Comparison of ENCODE assay signal across 8 mouse cellular contexts in the genomic region with DNA sequence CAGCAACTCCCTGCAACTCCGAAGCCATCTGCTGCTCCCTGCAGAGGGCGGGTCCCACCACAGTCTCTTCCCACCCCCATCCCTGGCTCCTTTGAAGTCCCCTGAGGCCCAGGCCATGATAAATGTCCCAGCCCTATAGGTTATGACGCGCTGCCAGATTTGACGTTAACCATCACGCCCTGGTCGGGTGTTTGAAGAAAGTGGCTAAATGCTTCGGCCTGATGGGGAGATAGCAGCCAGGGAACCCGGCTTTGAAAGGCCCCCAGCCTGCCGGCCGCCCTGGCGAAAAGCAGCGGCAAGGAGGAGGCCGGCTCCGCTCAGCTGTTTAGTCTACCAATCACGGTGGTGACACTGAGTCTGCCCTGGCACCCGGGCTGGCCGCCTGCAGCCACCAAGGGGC.
A peak's percentile ranks its signal among the peaks of the same experiment; 100 is the strongest.
DNase-seq lines count a peak whose midpoint lies in the region; ATAC-seq and TF ChIP-seq lines count a peak whose summit lies in the region.

No protein-coding gene starts in this region.

- H3K36me3 ChIP-seq in liver, embryonic 11.5 days (ENCODE audit: control insufficient read depth, insufficient read depth, low read length), result no peaks in the 10 kb centered on the region
- no peaks in the 10 kb centered on the region for H3K36me3 ChIP-seq in liver, postnatal 0 days (replicated peaks; ENCODE audit: insufficient read depth, low read length)
- H3K36me3 ChIP-seq in embryonic facial prominence, embryonic 12.5 days, result no peaks in the 10 kb centered on the region
- no peaks in the 10 kb centered on the region for H3K36me3 ChIP-seq in intestine, embryonic 14.5 days (ENCODE audit: control insufficient read depth, insufficient read depth, low read length)
- H3K36me3 ChIP-seq in neural tube, embryonic 14.5 days (ENCODE audit: control insufficient read depth, insufficient read depth, low read length), result no peaks in the 10 kb centered on the region

- no peak overlapping the region for H3K27ac ChIP-seq in liver, embryonic 11.5 days (ENCODE audit: low read depth, low read length)
- H3K27ac ChIP-seq in liver, postnatal 0 days (ENCODE audit: low read depth), result no peak overlapping the region
- H3K27ac ChIP-seq in embryonic facial prominence, embryonic 12.5 days, result no peak overlapping the region
- peak overlapping the region; percentile 79 for H3K27ac ChIP-seq in intestine, embryonic 14.5 days (ENCODE audit: low read depth)
- H3K27ac ChIP-seq in neural tube, embryonic 14.5 days (ENCODE audit: low read depth, low read length), result no peak overlapping the region

- ATAC-seq in liver, embryonic 11.5 days (replicated peaks; ENCODE audit: low FRiP score), result no peak
- ATAC-seq in liver, postnatal 0 days, result no peak
- no peak for ATAC-seq in embryonic facial prominence, embryonic 12.5 days (ENCODE audit: insufficient number of reproducible peaks, insufficient read depth, low FRiP score, low TSS enrichment)
- peak; percentile 80 for ATAC-seq in intestine, embryonic 14.5 days (replicated peaks; ENCODE audit: low FRiP score, low TSS enrichment, low read depth)
- no peak for ATAC-seq in neural tube, embryonic 14.5 days (ENCODE audit: low read depth)

- 9% methylated on average over 18 of the region's 18 CpGs for WGBS in liver, embryonic 11.5 days
- WGBS in liver, postnatal 0 days (ENCODE audit: insufficient replicate concordance), result 19% methylated on average over 18 of the region's 18 CpGs
- 8% methylated on average over 18 of the region's 18 CpGs for WGBS in embryonic facial prominence, embryonic 12.5 days
- WGBS in intestine, embryonic 14.5 days, result 2% methylated on average over 18 of the region's 18 CpGs
- WGBS in neural tube, embryonic 14.5 days, result 4% methylated on average over 18 of the region's 18 CpGs

- H3K4me1 ChIP-seq in liver, embryonic 11.5 days (replicated peaks; ENCODE audit: control insufficient read depth, insufficient read depth, low read length), result peaks cover 9% of the 10 kb centered on the region; the same call in 1 of the 2 replicates
- peaks cover 2% of the 10 kb centered on the region; the same call in 1 of the 2 replicates for H3K4me1 ChIP-seq in liver, postnatal 0 days (ENCODE audit: insufficient read depth)
- H3K4me1 ChIP-seq in embryonic facial prominence, embryonic 12.5 days, result 0 out of 2 replicates have a peak, but pooled peaks cover under 1% of the 10 kb centered on the region
- H3K4me1 ChIP-seq in intestine, embryonic 14.5 days (replicated peaks; ENCODE audit: control insufficient read depth, insufficient read depth, low read length), result peaks cover 23% of the 10 kb centered on the region; the same call in 1 of the 2 replicates
- H3K4me1 ChIP-seq in neural tube, embryonic 14.5 days (ENCODE audit: control insufficient read depth, insufficient read depth, low read length), result peaks cover 3% of the 10 kb centered on the region; the same call in 1 of the 2 replicates

- no peak for DNase-seq in liver, embryonic 11.5 days (ENCODE audit: low spot score)
- no peak for DNase-seq in liver, postnatal 0 days
- DNase-seq in intestine, embryonic 14.5 days (ENCODE audit: low spot score), result peak; percentile 85
- no peak for DNase-seq in right cerebral cortex, postnatal 36 days (ENCODE audit: low spot score in 2 of 2)
- DNase-seq in gastrocnemius, postnatal 10 days, result no peak
- no peak for DNase-seq in layer of hippocampus, postnatal 36 days

- no peak for TF ChIP-seq CTCF in liver, postnatal 0 days (IDR thresholded peaks at IDR 0.05; ENCODE audit: low read depth)

- H3K27me3 ChIP-seq in liver, embryonic 11.5 days (replicated peaks; ENCODE audit: control insufficient read depth, insufficient read depth, low read length), result peaks cover 16% of the 10 kb centered on the region
- 0 out of 2 replicates have a peak, but pooled peaks cover 2% of the 10 kb centered on the region for H3K27me3 ChIP-seq in liver, postnatal 0 days (ENCODE audit: insufficient read depth, low read length)
- H3K27me3 ChIP-seq in embryonic facial prominence, embryonic 12.5 days, result peaks cover 11% of the 10 kb centered on the region
- no peaks in the 10 kb centered on the region for H3K27me3 ChIP-seq in intestine, embryonic 14.5 days (replicated peaks; ENCODE audit: control insufficient read depth, insufficient read depth, low read length)
- H3K27me3 ChIP-seq in neural tube, embryonic 14.5 days (ENCODE audit: control insufficient read depth, insufficient read depth, low read length), result no peaks in the 10 kb centered on the region

- no peak for TF ChIP-seq EP300 in liver, postnatal 0 days (IDR thresholded peaks at IDR 0.05; ENCODE audit: low read depth)

- no peaks in the 10 kb centered on the region for H3K9me3 ChIP-seq in liver, embryonic 11.5 days (ENCODE audit: control insufficient read depth, low read length)
- no peaks in the 10 kb centered on the region for H3K9me3 ChIP-seq in liver, postnatal 0 days (ENCODE audit: low read length)
- no peaks in the 10 kb centered on the region for H3K9me3 ChIP-seq in embryonic facial prominence, embryonic 12.5 days
- H3K9me3 ChIP-seq in intestine, embryonic 14.5 days (ENCODE audit: control insufficient read depth, low read length), result no peaks in the 10 kb centered on the region
- H3K9me3 ChIP-seq in neural tube, embryonic 14.5 days (ENCODE audit: control insufficient read depth, low read length), result no peaks in the 10 kb centered on the region

- no peak overlapping the region for H3K4me3 ChIP-seq in liver, embryonic 11.5 days (ENCODE audit: low read depth, low read length)
- no peak overlapping the region for H3K4me3 ChIP-seq in liver, postnatal 0 days (ENCODE audit: low read depth, low read length)
- H3K4me3 ChIP-seq in embryonic facial prominence, embryonic 12.5 days, result no peak overlapping the region
- no peak overlapping the region; the same call in 1 of the 2 replicates for H3K4me3 ChIP-seq in intestine, embryonic 14.5 days (ENCODE audit: low read depth, low read length)
- no peak overlapping the region for H3K4me3 ChIP-seq in neural tube, embryonic 14.5 days (ENCODE audit: low read depth, low read length)

- no peak overlapping the region for H3K9ac ChIP-seq in liver, embryonic 11.5 days (ENCODE audit: low read depth, low read length)
- H3K9ac ChIP-seq in liver, postnatal 0 days (replicated peaks), result no peak overlapping the region
- no peak overlapping the region for H3K9ac ChIP-seq in embryonic facial prominence, embryonic 12.5 days
- peak overlapping the region; percentile 29; the same call in 1 of the 2 replicates for H3K9ac ChIP-seq in intestine, embryonic 14.5 days (ENCODE audit: low read length)
- H3K9ac ChIP-seq in neural tube, embryonic 14.5 days (replicated peaks; ENCODE audit: low read depth, low read length), result peak overlapping the region; percentile 28; the same call in 1 of the 2 replicates

- H3K4me2 ChIP-seq in liver, embryonic 11.5 days, result peak overlapping the region; percentile 27; the same call in 1 of the 2 replicates
- H3K4me2 ChIP-seq in liver, postnatal 0 days (ENCODE audit: low read depth, low read length), result no peak overlapping the region
- H3K4me2 ChIP-seq in embryonic facial prominence, embryonic 12.5 days (replicated peaks), result peak overlapping the region; percentile 24
- peak overlapping the region; percentile 30 for H3K4me2 ChIP-seq in intestine, embryonic 14.5 days (ENCODE audit: low read length)
- peak overlapping the region; percentile 35 for H3K4me2 ChIP-seq in neural tube, embryonic 14.5 days (ENCODE audit: low read depth, low read length)

Comparison
In these comparisons a context has a peak if more than half of its experiments do, and no peak if none do; other contexts are left out.
1. H3K9ac ChIP-seq: peak in intestine, embryonic 14.5 days (single experiment) and neural tube, embryonic 14.5 days (single experiment); none in liver, embryonic 11.5 days (single experiment), liver, postnatal 0 days (single experiment) and embryonic facial prominence, embryonic 12.5 days (single experiment).